Mouse (Mus musculus) cortical plate, adult 2 months (tissue): ENCODE results near the gene Vps26b.

Experiments used
- CTCF ChIP-seq: fragments of 200-500 bp; IDR thresholded peaks from 2 replicates; pipeline ENCODE4 v1.5.1; 2011; ENCODE audit warnings: mild to moderate bottlenecking, control low read depth, low read length; ENCODE audit not compliant: insufficient read depth; ENCODE audit errors: extremely low read depth
- POLR2A ChIP-seq: fragments of 200-500 bp; IDR thresholded peaks from 2 replicates; pipeline ENCODE4 v1.6.1; 2011; ENCODE audit warnings: mild to moderate bottlenecking, low read length, control low read depth; ENCODE audit not compliant: insufficient read depth; ENCODE audit errors: extremely low read depth

GRCm38 (mm10) chr9:26978776-26979175 is 51.1 kb downstream of the Vps26b start:
- TF ChIP-seq POLR2A = no peak
- TF ChIP-seq CTCF = no peak
